Mouse (Mus musculus) fibroblast of lung, adult 2 months (primary cell): ENCODE data around the gene Zbtb32.

Source experiments
- DNase-seq: peaks from one replicate; pipeline ENCODE4 v3.0.0-alpha.2; 2011; ENCODE audit warnings: low read depth

Gene Zbtb32

DNA sequence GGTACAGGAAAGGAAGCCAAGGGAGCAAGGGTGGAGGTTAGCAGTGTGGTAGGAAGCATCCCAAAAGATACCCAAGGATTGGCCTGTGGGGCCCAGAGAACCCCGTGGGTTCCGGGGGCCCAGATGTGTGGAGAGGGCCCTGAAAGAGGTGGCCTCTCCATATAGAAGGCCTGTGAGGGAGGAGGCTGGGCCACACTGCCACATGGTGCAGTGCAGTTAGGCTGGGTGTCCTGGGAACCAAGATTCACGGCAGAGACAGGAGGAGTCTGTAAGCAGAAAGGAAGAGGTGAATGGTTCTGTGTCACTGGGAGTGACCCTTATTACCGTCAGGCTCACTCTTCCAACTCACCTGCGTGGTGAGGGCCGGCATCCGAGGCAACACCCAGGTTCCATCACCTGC, 58.1 kb downstream of the Zbtb32 start:
- DNase-seq, result no peak
